25 mouse cellular contexts compared by ENCODE assay signal in genomic region chr1:59571502-59571901, GRCm38 (mm10). TPM values are rescaled to one million over a fixed set of nuclear protein-coding genes. Genes with fewer than 3 reads are reported as not detected.
DNase-seq lines count a peak whose midpoint lies in the region; ATAC-seq and TF ChIP-seq lines count a peak whose summit lies in the region.
"Had no signal": no experiment of that assay in that cellular context is flagged by ENCODE, and none has a peak within 500 bp of the region (broad histone marks: within the 10 kb centered on the region; RNA-seq: fewer than 3 reads in every experiment).

No protein-coding gene starts in this region.

- H3K36me3 ChIP-seq in limb, embryonic 10.5 days = no peaks in the 10 kb centered on the region
- H3K36me3 ChIP-seq in lung, postnatal 0 days (ENCODE audit: insufficient read depth, low read length) = no peaks in the 10 kb centered on the region
- H3K36me3 ChIP-seq: embryonic facial prominence, embryonic 12.5 days; embryonic facial prominence, embryonic 15.5 days; forebrain, embryonic 10.5 days; G1E; hindbrain, embryonic 12.5 days; intestine, embryonic 15.5 days had no signal

- no peak overlapping the region for H3K4me2 ChIP-seq in lung, postnatal 0 days (replicated peaks; ENCODE audit: low read depth, low read length)
- H3K4me2 ChIP-seq: embryonic facial prominence, embryonic 12.5 days; embryonic facial prominence, embryonic 15.5 days; forebrain, embryonic 13.5 days; heart, embryonic 11.5 days; hindbrain, embryonic 12.5 days; intestine, embryonic 15.5 days had no signal

- no peaks in the 10 kb centered on the region for H3K9me3 ChIP-seq in limb, embryonic 10.5 days (replicated peaks)
- no peaks in the 10 kb centered on the region for H3K9me3 ChIP-seq in lung, postnatal 0 days (ENCODE audit: low read length)
- H3K9me3 ChIP-seq: embryonic facial prominence, embryonic 12.5 days; embryonic facial prominence, embryonic 15.5 days; forebrain, embryonic 10.5 days; forebrain, embryonic 13.5 days; G1E; hindbrain, embryonic 12.5 days; intestine, embryonic 15.5 days had no signal

- peaks cover 3% of the 10 kb centered on the region; the same call in 1 of the 2 replicates for H3K4me1 ChIP-seq in brown adipose tissue, adult 24 weeks (ENCODE audit: control insufficient read depth, insufficient read depth, insufficient read length, low read length)
- peaks cover 38% of the 10 kb centered on the region for H3K4me1 ChIP-seq in limb, embryonic 10.5 days
- H3K4me1 ChIP-seq in lung, postnatal 0 days (ENCODE audit: insufficient read depth, low read depth, low read length) = no peaks in the 10 kb centered on the region

- peak; percentile 82 for ATAC-seq in granulocyte monocyte progenitor cell, adult 5-6 weeks (replicated peaks; ENCODE audit: poor library complexity, severe bottlenecking)
- no peak for ATAC-seq in lung, postnatal 0 days
- ATAC-seq: forebrain, embryonic 13.5 days; forebrain, embryonic 16.5 days; hindbrain, embryonic 16.5 days; intestine, embryonic 15.5 days had no signal

- DNase-seq in 416B (ENCODE audit: low read depth) = peak; percentile 60
- DNase-seq in limb, embryonic 10.5 days (ENCODE audit: low spot score) = no peak
- no peak for DNase-seq in lung, postnatal 0 days (ENCODE audit: low spot score)
- DNase-seq in natural killer cell, adult 2 months (ENCODE audit: low spot score in 2 of 2) = no peak
- no peak for DNase-seq in thymus, postnatal 0 days (ENCODE audit: low spot score)
- DNase-seq: adrenal gland, adult 2 months; cerebellum, adult 2 months; cerebellum, adult 9-11 months; cerebellum, postnatal 25 days; gastrocnemius, postnatal 10 days; gastrocnemius, postnatal 36 days had no signal

- no peaks in the 10 kb centered on the region for H3K27me3 ChIP-seq in limb, embryonic 10.5 days (ENCODE audit: low read depth, poor library complexity, severe bottlenecking)
- no peaks in the 10 kb centered on the region for H3K27me3 ChIP-seq in lung, postnatal 0 days (replicated peaks; ENCODE audit: insufficient read depth, low read length)
- H3K27me3 ChIP-seq: CH12.LX; embryonic facial prominence, embryonic 12.5 days; embryonic facial prominence, embryonic 15.5 days; hindbrain, embryonic 12.5 days; intestine, embryonic 15.5 days had no signal

- no peak for TF ChIP-seq EP300 in lung, postnatal 0 days (IDR thresholded peaks at IDR 0.05)

- no peak for TF ChIP-seq CTCF in lung, postnatal 0 days (IDR thresholded peaks at IDR 0.05)

- 73% methylated on average over 3 of the region's 3 CpGs for WGBS in limb, embryonic 10.5 days
- 78% methylated on average over 3 of the region's 3 CpGs for WGBS in lung, postnatal 0 days

- peak overlapping the region; percentile 28; the same call in 1 of the 2 replicates for H3K27ac ChIP-seq in brown adipose tissue, adult 24 weeks (replicated peaks; ENCODE audit: low read depth, low read length)
- H3K27ac ChIP-seq in limb, embryonic 10.5 days = no peak overlapping the region
- no peak overlapping the region for H3K27ac ChIP-seq in lung, postnatal 0 days (ENCODE audit: low read length)
- H3K27ac ChIP-seq: embryonic facial prominence, embryonic 12.5 days; embryonic facial prominence, embryonic 15.5 days; forebrain, embryonic 10.5 days; forebrain, embryonic 13.5 days; hindbrain, embryonic 12.5 days; intestine, embryonic 15.5 days had no signal

- H3K9ac ChIP-seq in lung, postnatal 0 days (replicated peaks; ENCODE audit: low read depth) = no peak overlapping the region
- H3K9ac ChIP-seq: embryonic facial prominence, embryonic 12.5 days; embryonic facial prominence, embryonic 15.5 days; forebrain, embryonic 13.5 days; hindbrain, embryonic 12.5 days; intestine, embryonic 15.5 days had no signal

- no peak overlapping the region for H3K4me3 ChIP-seq in brown adipose tissue, adult 24 weeks (ENCODE audit: insufficient read depth, low read depth, low read length)
- H3K4me3 ChIP-seq in limb, embryonic 10.5 days = no peak overlapping the region
- H3K4me3 ChIP-seq in lung, postnatal 0 days (ENCODE audit: low read depth, low read length) = no peak overlapping the region
- H3K4me3 ChIP-seq: embryonic facial prominence, embryonic 12.5 days; embryonic facial prominence, embryonic 15.5 days; forebrain, embryonic 10.5 days; forebrain, embryonic 13.5 days; hindbrain, embryonic 12.5 days; intestine, embryonic 15.5 days had no signal

RNA-seq across cellular contexts. Expression of gene Gm973, which starts 55.4 kb away (rescaled TPM):
- polyA plus RNA-seq in brown adipose tissue, adult 24 weeks (2012; ENCODE audit: insufficient read depth, insufficient read length, missing spikeins) = 1.3 and 1.9 TPM in 2 replicates
- 0.41 and 2.8 TPM in 2 replicates for total RNA-seq in granulocyte monocyte progenitor cell, adult 5-6 weeks (2014; fragmentation: Nextera tagmentation)
- not detected in 2 replicates for total RNA-seq in granulocyte monocyte progenitor cell, adult 5-6 weeks (2017)
- 0.18 and 0.55 TPM in 2 replicates for polyA plus RNA-seq in limb, embryonic 10.5 days (2016; fragmentation: Nextera tagmentation; extraction: Ambion mirVana)
- polyA plus RNA-seq in lung, postnatal 0 days (2015; fragmentation: Nextera tagmentation; extraction: Ambion mirVana) = 5.5 and 8.1 TPM in 2 replicates
- polyA plus RNA-seq in thymus, postnatal 0 days (2015; fragmentation: Nextera tagmentation; extraction: Ambion mirVana) = 1.3 and 1.4 TPM in 2 replicates
- polyA plus RNA-seq: heart, embryonic 14.5 days had no signal
